Mouse (Mus musculus) forebrain, embryonic 12.5 days (tissue): ENCODE data around the gene Slfn8. TPM values are rescaled to one million over a fixed set of nuclear protein-coding genes. Genes with fewer than 3 reads are reported as not detected.
"Not testable (repeated sequence)": the region's sequence is repeated elsewhere in the genome, so short reads cannot be mapped to it uniquely, and the experiment has no call there.

ENCODE experiments used
- ATAC-seq: fragments of 200-750 bp; cut with Nextera tagmentation; 2 replicates; pipeline ENCODE4 v1.8.0; 2017; ENCODE audit warnings: moderate TSS enrichment; ENCODE audit not compliant: low FRiP score
- H3K27ac ChIP-seq: fragments of 300-500 bp; sonication (generic); 2 replicates; pipeline ENCODE4 v1.5.1; 2016; ENCODE audit warnings: mild to moderate bottlenecking
- H3K27me3 ChIP-seq: fragments of 300-500 bp; sonication (generic); 2 replicates; pipeline ENCODE4 v1.6.1; 2016; ENCODE audit warnings: mild to moderate bottlenecking
- H3K36me3 ChIP-seq: fragments of 300-500 bp; sonication (generic); replicated peaks from 2 replicates; pipeline ENCODE4 v1.6.1; 2016; ENCODE audit warnings: mild to moderate bottlenecking
- H3K4me1 ChIP-seq: fragments of 300-500 bp; sonication (generic); 2 replicates; pipeline ENCODE4 v1.6.1; 2016
- H3K4me2 ChIP-seq: fragments of 300-500 bp; sonication (generic); 2 replicates; pipeline ENCODE4 v1.6.1; 2016; ENCODE audit warnings: mild to moderate bottlenecking, moderate library complexity
- H3K4me3 ChIP-seq: fragments of 300-500 bp; sonication (generic); replicated peaks from 2 replicates; pipeline ENCODE4 v1.5.1; 2016; ENCODE audit warnings: mild to moderate bottlenecking
- H3K9ac ChIP-seq: fragments of 300-500 bp; sonication (generic); 2 replicates; pipeline ENCODE4 v1.6.1; 2016; ENCODE audit warnings: mild to moderate bottlenecking
- H3K9me3 ChIP-seq: fragments of 300-500 bp; sonication (generic); 2 replicates; pipeline ENCODE4 v1.6.1; 2016
- WGBS: fragments of 180-500 bp; shearing (Covaris S2); methylation state at CpG from one replicate; pipeline ENCODE4 v1.1.7; 2016; 5-methylcytosine and 5-hydroxymethylcytosine counted together
- polyA plus RNA-seq: library from polyadenylated mRNA; unstranded; fragments of >200 nt; fragmentation: Nextera tagmentation; extraction: Ambion mirVana; gene quantifications from 2 replicates; pipeline ENCODE4 v1.2.1, GENCODE M21; 2016

Gene Slfn8
- polyA plus RNA-seq, 1 experiment from 2014 or later = 0.37 TPM

DNA sequence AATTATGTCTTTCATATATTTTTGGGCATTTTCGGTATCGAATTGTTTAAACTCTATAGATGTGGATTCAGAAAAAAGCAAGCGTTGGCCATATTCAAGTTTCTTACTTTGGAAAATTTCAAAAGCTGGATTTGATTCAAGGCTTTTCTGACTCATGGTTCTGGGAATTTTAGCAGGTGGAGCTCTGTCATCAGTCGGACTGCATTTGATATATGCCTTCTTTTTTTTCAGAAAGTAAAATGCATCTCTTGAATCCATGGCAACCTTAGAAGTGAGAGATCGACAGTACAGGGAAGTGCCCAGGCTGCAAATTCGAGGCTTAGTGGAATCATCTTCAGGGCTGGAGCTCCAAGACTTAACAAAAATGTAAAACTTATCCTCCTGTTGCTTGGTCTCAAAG lies 33.0 kb downstream of the Slfn8 start:
- Histone ChIP-seq H3K4me2 (no peak overlapping the region), H3K9me3 (no peaks in the 10 kb centered on the region), H3K27ac (no peak overlapping the region), H3K36me3 (peaks cover 11% of the 10 kb centered on the region; the same call in 1 of the 2 replicates), H3K4me1 (peaks cover 12% of the 10 kb centered on the region), H3K4me3 (no peak overlapping the region), H3K9ac (no peak overlapping the region), H3K27me3 (peaks cover 10% of the 10 kb centered on the region)
- 93% methylated on average over 6 of the region's 6 CpGs for WGBS
- no peak for ATAC-seq

DNA sequence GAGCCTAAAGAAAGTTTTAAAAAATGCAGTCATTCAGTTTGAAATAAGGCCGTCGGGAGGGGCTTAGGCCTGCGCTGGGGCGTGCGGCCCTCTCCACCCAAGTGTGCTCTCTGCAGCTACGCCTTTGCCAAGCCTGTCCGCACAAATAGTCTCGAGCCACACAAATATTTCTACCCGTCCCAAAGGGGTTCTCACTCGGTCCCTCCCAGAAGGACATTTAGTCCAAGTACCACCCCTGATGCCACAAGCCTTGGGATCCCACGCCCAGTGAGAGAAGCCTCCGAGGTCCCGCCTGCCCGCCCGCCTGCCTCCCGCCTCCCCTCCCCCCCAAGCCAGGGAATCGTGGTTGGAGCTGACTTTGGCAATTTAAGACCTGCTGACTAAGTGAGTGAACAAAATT lies 37.4 kb downstream of the Slfn8 start:
- Histone ChIP-seq H3K9me3 (no peaks in the 10 kb centered on the region), H3K27me3 (no peaks in the 10 kb centered on the region), H3K4me3 (no peak overlapping the region), H3K4me1 (no peaks in the 10 kb centered on the region), H3K4me2 (no peak overlapping the region), H3K27ac (no peak overlapping the region), H3K9ac (no peak overlapping the region), H3K36me3 (peaks cover 23% of the 10 kb centered on the region; the same call in 1 of the 2 replicates)
- no peak for ATAC-seq
- whole genome bisulfite sequencing = 85% methylated on average over 17 of the region's 17 CpGs

DNA sequence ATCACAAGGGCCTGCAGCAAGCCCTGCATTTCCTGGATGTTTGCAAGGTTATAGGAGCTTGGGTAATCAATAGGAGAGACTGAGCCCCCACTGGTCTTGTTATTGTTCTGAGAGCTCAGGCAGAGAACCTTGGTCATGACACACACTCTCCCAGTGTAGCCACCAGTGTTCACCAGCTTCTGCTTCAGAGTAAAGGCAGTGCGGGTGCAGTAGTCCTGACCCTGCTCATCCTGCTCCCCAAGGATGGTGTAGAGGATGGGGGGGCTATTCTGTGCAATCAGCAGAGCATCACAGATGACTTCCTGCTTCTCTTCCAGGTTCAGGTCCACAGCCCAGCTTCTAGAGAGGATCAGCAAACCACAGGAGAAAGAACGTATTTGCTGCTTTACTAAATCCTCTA lies 38.2 kb downstream of the Slfn8 start:
- H3K4me3 ChIP-seq, H3K4me1 ChIP-seq, H3K27ac ChIP-seq, H3K9me3 ChIP-seq, H3K9ac ChIP-seq, ATAC-seq, H3K27me3 ChIP-seq, H3K4me2 ChIP-seq: not testable (repeated sequence)
- WGBS = 94% methylated on average over 2 of the region's 2 CpGs
- H3K36me3 ChIP-seq = peaks cover 23% of the 10 kb centered on the region; the same call in 1 of the 2 replicates

DNA sequence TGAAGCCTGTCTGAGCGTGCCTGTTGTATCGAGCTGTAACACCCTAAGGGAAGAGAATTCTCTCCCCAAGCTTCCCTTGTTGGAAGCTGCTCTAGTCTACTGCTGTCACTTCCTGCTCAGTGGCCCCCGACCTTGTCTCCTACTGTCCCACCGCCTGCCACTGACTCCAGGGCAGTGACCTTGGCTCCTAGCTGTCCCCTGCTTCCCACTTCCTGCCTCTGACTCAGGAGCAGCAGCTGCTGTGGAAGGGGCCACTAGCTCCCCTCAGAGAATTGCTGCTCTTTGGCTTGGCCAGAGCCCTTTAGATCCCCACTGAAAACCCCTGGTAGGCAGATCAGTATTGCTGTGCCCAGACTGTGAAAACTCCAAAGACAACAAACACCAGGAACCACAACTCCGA lies 46.7 kb downstream of the Slfn8 start:
- no peaks in the 10 kb centered on the region for H3K9me3 ChIP-seq
- no peak for ATAC-seq
- H3K9ac ChIP-seq = no peak overlapping the region
- no peaks in the 10 kb centered on the region for H3K36me3 ChIP-seq
- 0 out of 2 replicates have a peak, but pooled peaks cover 8% of the 10 kb centered on the region for H3K27me3 ChIP-seq
- H3K4me3 ChIP-seq = no peak overlapping the region
- peaks cover 9% of the 10 kb centered on the region; the same call in 1 of the 2 replicates for H3K4me1 ChIP-seq
- WGBS = 74% methylated on average over 5 of the region's 5 CpGs
- no peak overlapping the region for H3K4me2 ChIP-seq
- no peak overlapping the region for H3K27ac ChIP-seq

DNA sequence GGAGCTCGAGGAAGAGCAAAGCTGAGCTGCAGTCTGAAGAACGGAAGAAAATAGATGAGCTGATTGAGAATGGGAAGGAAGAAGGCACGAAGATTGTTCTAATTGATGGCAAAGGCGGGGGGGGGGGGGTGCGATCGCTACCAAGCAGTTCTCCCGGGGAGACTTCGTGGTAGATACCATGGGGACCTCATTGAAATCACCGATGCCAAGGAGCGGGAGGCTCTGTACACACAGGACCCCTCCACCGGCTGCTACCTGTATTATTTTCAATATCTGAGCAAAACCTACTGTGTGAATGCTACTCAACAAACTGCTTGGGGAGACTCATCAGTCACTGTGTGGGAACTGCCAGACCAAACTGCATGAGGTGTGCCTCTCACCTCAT lies 49.0 kb downstream of the Slfn8 start:
- no peak overlapping the region for H3K27ac ChIP-seq
- no peaks in the 10 kb centered on the region for H3K36me3 ChIP-seq
- H3K9ac ChIP-seq = no peak overlapping the region; the same call in 1 of the 2 replicates
- 0 out of 2 replicates have a peak, but pooled peaks cover 8% of the 10 kb centered on the region for H3K27me3 ChIP-seq
- no peak overlapping the region for H3K4me3 ChIP-seq
- no peak for ATAC-seq
- peak overlapping the region; percentile 51 for H3K4me2 ChIP-seq
- 70% methylated on average over 9 of the region's 11 CpGs for WGBS
- no peaks in the 10 kb centered on the region for H3K9me3 ChIP-seq
- H3K4me1 ChIP-seq = peaks cover 9% of the 10 kb centered on the region; the same call in 1 of the 2 replicates

DNA sequence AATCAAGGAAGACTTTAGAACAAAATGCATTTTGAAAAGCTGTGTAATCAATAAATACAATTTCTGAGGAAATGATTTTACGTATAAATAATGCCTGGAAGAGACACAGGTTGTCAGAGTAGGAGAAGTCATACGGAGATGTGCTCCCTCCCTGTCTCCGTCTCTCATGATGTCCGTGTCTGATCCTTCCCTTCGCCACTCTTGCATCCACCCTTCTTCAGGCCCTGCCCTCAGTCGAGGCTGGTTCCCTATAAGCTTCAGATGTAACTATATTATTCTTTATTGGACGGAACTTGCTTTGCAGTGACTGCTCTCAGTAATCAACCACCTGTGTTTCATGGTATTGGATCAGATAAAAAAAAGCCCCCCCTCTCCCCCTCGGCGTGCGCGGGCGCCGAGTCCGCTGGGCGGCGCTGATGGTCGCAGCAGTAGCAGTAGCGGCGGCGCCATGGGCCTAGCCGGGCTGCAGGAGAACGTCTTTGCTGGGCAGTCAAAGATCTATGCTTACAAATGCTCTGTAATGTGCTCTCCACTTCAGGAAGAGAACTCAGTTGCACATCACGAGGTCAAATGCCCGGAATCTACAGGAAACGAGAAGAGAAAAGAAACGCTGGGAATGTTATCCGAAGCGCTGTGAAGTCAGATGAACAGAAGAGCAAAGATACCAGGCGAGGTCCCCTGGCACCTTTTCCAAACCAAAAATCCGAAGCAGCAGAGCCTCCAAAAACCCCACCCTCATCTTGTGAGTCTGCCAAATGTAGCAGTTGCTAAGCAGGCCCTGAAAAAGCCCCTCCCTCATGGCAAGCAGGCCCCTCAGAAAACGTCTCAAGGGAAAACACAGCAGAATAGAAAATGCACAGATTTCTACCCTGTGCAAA lies 49.7 kb downstream of the Slfn8 start:
- peak overlapping the region; percentile 51 for H3K4me2 ChIP-seq
- H3K36me3 ChIP-seq = no peaks in the 10 kb centered on the region
- peak overlapping the region; percentile 44 for H3K9ac ChIP-seq
- H3K27ac ChIP-seq = no peak overlapping the region
- peak overlapping the region; percentile 23 for H3K4me3 ChIP-seq
- 8% methylated on average over 31 of the region's 31 CpGs for WGBS
- H3K27me3 ChIP-seq = 0 out of 2 replicates have a peak, but pooled peaks cover 8% of the 10 kb centered on the region
- H3K9me3 ChIP-seq = no peaks in the 10 kb centered on the region
- ATAC-seq = peak; percentile 65; the same call in 1 of the 2 replicates
- H3K4me1 ChIP-seq = peaks cover 9% of the 10 kb centered on the region; the same call in 1 of the 2 replicates

DNA sequence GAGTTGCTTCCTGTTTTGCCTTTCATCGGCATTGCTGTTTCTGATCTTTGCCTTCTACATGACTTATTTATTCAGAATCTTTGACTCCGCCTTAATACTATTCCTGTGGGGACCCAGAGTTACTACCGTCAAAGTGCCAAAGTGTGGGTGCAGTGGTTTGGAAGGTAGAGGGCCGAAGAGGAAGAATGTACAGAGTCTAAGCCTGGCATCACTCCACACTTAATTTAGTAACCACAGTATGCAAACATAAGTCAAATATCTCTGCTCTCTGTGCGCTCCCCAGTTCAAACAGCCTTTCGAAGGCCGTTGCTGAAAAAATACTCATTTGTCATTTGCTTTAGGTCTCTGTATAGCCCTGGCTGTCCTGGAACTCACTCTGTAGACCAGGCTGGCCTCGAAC lies 58.4 kb downstream of the Slfn8 start:
- 93% methylated on average over 8 of the region's 8 CpGs for WGBS
- Histone ChIP-seq H3K9ac (no peak overlapping the region), H3K4me3 (no peak overlapping the region), H3K4me2 (no peak overlapping the region), H3K27ac (no peak overlapping the region), H3K9me3 (no peaks in the 10 kb centered on the region), H3K4me1 (no peaks in the 10 kb centered on the region), H3K36me3 (no peaks in the 10 kb centered on the region), H3K27me3 (peaks cover 16% of the 10 kb centered on the region; the same call in 1 of the 2 replicates)
- ATAC-seq = no peak

DNA sequence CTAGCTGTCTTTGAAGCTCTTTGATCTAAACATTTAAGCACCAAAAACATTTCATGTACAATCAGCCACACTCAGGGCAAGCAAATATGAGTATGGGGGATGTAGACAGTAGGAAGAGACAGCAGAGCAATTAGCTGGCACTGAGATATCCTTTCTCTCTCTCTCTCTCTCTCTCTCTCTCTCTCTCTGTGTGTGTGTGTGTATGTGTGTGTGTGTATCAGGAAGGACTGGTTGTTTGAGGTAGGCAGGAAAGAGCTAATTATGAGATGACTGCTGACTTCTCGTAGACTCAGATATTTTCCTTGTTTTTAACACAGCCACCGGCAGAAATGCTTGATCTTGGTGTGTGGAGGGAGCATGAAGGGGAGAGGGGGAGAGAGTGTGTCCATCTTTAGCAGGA lies 58.9 kb downstream of the Slfn8 start:
- no peak for ATAC-seq
- no peak overlapping the region for H3K4me2 ChIP-seq
- H3K4me1 ChIP-seq = no peaks in the 10 kb centered on the region
- H3K9me3 ChIP-seq = no peaks in the 10 kb centered on the region
- H3K4me3 ChIP-seq = no peak overlapping the region
- no peak overlapping the region for H3K9ac ChIP-seq
- no peak overlapping the region for H3K27ac ChIP-seq
- H3K27me3 ChIP-seq = peaks cover 16% of the 10 kb centered on the region; the same call in 1 of the 2 replicates
- no peaks in the 10 kb centered on the region for H3K36me3 ChIP-seq
- WGBS = 90% methylated on average over 2 of the region's 2 CpGs

DNA sequence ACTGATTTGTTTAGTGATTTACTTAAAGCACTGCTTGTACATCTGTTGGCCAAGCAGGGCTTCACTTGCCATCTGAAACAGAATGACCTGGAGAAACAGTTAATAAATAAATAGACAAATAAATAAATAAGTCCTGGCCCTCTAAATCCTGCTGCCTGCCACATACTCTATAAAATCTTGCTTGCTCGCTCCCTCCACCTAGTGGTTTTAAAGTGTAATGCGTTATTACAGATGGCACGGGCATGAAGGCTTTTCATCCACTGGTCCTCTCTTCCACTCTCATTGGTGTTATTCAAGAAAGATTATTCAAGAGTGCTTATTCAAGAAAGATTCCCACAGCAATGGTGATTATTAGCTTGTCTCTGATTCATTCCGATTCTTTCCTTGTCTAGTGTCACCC lies 61.0 kb downstream of the Slfn8 start:
- H3K9ac ChIP-seq = no peak overlapping the region
- H3K9me3 ChIP-seq = no peaks in the 10 kb centered on the region
- H3K36me3 ChIP-seq = no peaks in the 10 kb centered on the region
- peaks cover 19% of the 10 kb centered on the region; the same call in 1 of the 2 replicates for H3K27me3 ChIP-seq
- no peaks in the 10 kb centered on the region for H3K4me1 ChIP-seq
- 16% methylated on average over 4 of the region's 4 CpGs for WGBS
- ATAC-seq = no peak
- H3K4me3 ChIP-seq = no peak overlapping the region
- H3K4me2 ChIP-seq = no peak overlapping the region
- no peak overlapping the region for H3K27ac ChIP-seq

DNA sequence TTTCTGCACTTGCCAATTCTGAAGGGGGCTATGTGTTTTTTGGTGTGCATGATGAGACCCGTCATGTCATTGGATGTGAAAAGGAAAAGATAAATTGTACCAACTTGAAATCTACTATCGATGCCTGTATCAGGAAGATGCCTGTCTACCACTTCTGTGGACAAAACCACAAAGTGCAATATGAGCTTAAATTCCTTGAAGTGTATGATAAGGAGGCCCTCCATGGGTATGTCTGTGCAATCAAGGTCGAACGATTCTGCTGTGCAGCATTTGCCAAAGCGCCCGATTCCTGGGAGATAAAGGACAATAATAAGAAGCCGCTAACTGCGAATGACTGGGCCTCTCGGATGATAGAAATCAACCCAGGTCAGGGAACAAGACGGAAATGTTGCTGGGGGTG lies 63.7 kb downstream of the Slfn8 start:
- H3K4me1 ChIP-seq = no peaks in the 10 kb centered on the region
- H3K36me3 ChIP-seq = no peaks in the 10 kb centered on the region
- no peaks in the 10 kb centered on the region for H3K9me3 ChIP-seq
- WGBS = 85% methylated on average over 10 of the region's 10 CpGs
- ATAC-seq = no peak
- H3K9ac ChIP-seq = no peak overlapping the region
- H3K27ac ChIP-seq = no peak overlapping the region
- peaks cover 46% of the 10 kb centered on the region for H3K27me3 ChIP-seq
- H3K4me3 ChIP-seq = no peak overlapping the region
- no peak overlapping the region for H3K4me2 ChIP-seq

DNA sequence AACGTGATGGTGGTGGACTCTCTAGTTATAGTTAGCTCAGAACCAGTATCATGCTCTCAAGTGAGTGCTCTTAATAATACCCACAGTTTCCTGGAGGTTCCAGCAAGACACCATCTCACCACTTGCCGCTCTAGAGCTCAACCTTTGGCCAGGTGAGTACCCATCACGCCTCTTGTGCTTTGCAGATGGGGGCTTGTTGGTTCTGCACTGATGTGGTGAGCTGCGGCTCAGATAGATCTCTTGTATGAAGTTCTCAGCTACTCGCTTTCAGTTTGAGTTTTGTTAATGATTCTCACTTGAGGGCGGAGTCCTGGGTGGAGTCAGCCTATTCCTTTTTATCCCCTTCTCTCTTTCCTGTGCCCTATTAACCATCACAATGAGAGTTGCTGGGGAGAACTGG lies 66.0 kb downstream of the Slfn8 start:
- Histone ChIP-seq H3K4me3 (no peak overlapping the region), H3K36me3 (no peaks in the 10 kb centered on the region), H3K27me3 (peaks cover 57% of the 10 kb centered on the region), H3K9me3 (no peaks in the 10 kb centered on the region), H3K27ac (no peak overlapping the region), H3K4me2 (no peak overlapping the region), H3K4me1 (0 out of 2 replicates have a peak, but pooled peaks cover 3% of the 10 kb centered on the region), H3K9ac (no peak overlapping the region)
- no peak for ATAC-seq
- WGBS = 83% methylated on average over 6 of the region's 6 CpGs

DNA sequence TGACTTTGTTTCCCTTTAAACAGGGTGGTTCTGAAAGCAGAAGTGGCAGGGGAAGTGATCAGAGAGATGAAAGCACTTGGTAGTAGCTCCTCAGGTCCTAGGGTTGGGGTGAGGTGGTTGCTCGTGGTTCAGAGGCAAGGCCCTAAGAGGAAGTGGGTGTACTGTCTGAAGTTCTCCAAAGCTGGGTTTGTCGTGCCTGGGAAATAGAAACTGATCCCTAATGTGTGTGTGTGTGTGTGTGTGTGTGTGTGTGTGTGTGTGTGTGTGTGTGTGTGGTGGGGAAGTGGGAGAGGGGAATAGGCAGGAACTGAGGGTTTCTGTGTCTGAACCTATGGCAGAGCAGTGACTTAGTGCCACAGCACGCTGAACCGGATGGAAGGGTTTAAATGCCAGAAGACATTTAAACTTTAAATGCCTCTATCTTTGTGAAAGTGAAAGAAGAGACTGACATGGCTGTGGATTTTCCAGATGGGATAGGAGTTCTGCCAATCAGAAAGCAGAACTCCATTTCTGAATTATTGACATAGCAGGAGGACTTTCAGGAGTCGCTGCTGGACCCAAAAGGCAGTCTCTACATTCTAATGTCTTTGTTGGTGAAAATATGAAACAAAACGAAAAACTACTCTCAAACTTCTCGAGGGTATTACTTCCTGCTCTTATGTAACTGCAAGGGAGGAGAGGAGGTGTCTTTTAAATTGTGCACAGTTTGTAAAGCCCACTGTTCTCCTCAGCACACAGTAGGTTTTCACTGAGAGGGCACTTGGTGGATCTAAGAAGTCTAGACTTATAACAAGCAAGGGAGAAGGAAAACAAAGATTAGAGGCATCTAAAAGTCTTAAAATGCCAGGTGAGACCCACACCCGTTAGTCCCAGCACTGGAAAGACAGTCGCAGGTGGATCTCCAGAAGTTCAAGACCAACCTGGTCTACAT lies 67.7 kb downstream of the Slfn8 start:
- Histone ChIP-seq H3K9ac (no peak overlapping the region), H3K4me3 (no peak overlapping the region), H3K4me2 (no peak overlapping the region), H3K36me3 (no peaks in the 10 kb centered on the region), H3K4me1 (0 out of 2 replicates have a peak, but pooled peaks cover 3% of the 10 kb centered on the region), H3K27me3 (peaks cover 64% of the 10 kb centered on the region), H3K9me3 (no peaks in the 10 kb centered on the region), H3K27ac (no peak overlapping the region)
- ATAC-seq = no peak
- 70% methylated on average over 9 of the region's 9 CpGs for WGBS
